Mouse (Mus musculus) midbrain, embryonic 16.5 days (tissue): ENCODE data around the gene Cemip. TPM values are rescaled to one million over a fixed set of nuclear protein-coding genes. Genes with fewer than 3 reads are reported as not detected.

Source experiments
- ATAC-seq: fragments of 200-750 bp; cut with Nextera tagmentation; 2 replicates; pipeline ENCODE4 v1.8.0; 2017; ENCODE audit warnings: moderate TSS enrichment
- H3K27ac ChIP-seq: fragments of 300-500 bp; sonication (generic); 2 replicates; pipeline ENCODE4 v1.5.1; 2014; ENCODE audit warnings: mild to moderate bottlenecking, low read length, mixed read lengths
- H3K27me3 ChIP-seq: fragments of 300-500 bp; sonication (generic); 2 replicates; pipeline ENCODE4 v1.6.1; 2014; ENCODE audit warnings: low read depth, low read length, mixed read lengths; ENCODE audit not compliant: control insufficient read depth, insufficient read depth
- H3K36me3 ChIP-seq: fragments of 300-500 bp; sonication (generic); 2 replicates; pipeline ENCODE4 v1.6.1; 2014; ENCODE audit warnings: mild to moderate bottlenecking, low read length, moderate library complexity, mixed read lengths; ENCODE audit not compliant: control insufficient read depth, insufficient read depth
- H3K4me1 ChIP-seq: fragments of 300-500 bp; sonication (generic); 2 replicates; pipeline ENCODE4 v1.6.1; 2014; ENCODE audit warnings: mild to moderate bottlenecking, low read length, mixed read lengths; ENCODE audit not compliant: control insufficient read depth, insufficient read depth
- H3K4me2 ChIP-seq: fragments of 300-500 bp; sonication (generic); 2 replicates; pipeline ENCODE4 v1.6.1; 2014; ENCODE audit warnings: mild to moderate bottlenecking, low read length, mixed read lengths
- H3K4me3 ChIP-seq: fragments of 300-500 bp; sonication (generic); 2 replicates; pipeline ENCODE4 v1.5.1; 2014; ENCODE audit warnings: low read depth, mild to moderate bottlenecking, low read length, moderate library complexity, mixed read lengths
- H3K9ac ChIP-seq: fragments of 300-500 bp; sonication (generic); 2 replicates; pipeline ENCODE4 v1.6.1; 2014; ENCODE audit warnings: low read depth, low read length, mixed read lengths
- H3K9me3 ChIP-seq: fragments of 300-500 bp; sonication (generic); replicated peaks from 2 replicates; pipeline ENCODE4 v1.6.1; 2014; ENCODE audit warnings: mild to moderate bottlenecking, low read length, mixed read lengths; ENCODE audit not compliant: control insufficient read depth, poor library complexity, severe bottlenecking
- WGBS: fragments of 180-500 bp; shearing (Covaris S2); extraction: QIAGEN DNeasy Blood & Tissue Kit; methylation state at CpG from one replicate; pipeline ENCODE4 v1.1.7; 2014; 5-methylcytosine and 5-hydroxymethylcytosine counted together
- polyA plus RNA-seq: library from polyadenylated mRNA; unstranded; fragments of >200 nt; fragmentation: Nextera tagmentation; extraction: Ambion mirVana; gene quantifications from 2 replicates; pipeline ENCODE4 v1.2.1, GENCODE M21; 2015

Cemip gene
- polyA plus RNA-seq, 1 experiment from 2014 or later: 0.75 TPM

DNA sequence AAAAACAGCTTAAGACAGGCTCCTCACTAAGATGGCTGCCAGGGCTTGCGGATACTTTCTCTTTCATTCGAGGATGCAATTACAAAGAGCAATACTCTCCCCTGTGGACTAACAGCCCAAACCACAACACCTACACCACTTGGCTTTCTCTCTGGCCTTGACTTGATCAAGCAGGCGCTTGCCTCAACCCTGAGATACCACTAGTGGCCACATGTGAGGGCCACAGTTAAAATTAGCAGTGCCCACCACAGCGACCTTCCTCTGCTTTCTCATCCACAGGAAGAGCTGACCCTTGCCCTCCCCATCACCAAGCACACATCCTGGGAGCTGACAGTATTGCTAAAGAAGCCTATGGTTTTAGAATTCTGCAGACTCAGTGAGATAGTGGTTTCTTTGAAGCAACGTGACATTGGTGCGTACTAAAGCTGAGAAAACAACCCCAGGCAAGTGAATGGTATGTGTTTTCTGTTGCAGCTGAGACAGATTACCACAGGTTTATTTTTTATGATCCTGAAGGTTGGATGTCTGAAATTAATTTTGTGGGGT is 109.8 kb downstream of the Cemip start:
- no peak for ATAC-seq
- H3K4me3 ChIP-seq: no peak overlapping the region
- no peak overlapping the region for H3K4me2 ChIP-seq
- no peak overlapping the region for H3K9ac ChIP-seq
- no peaks in the 10 kb centered on the region for H3K4me1 ChIP-seq
- 81% methylated on average over 6 of the region's 6 CpGs for WGBS
- H3K36me3 ChIP-seq: no peaks in the 10 kb centered on the region
- no peaks in the 10 kb centered on the region for H3K9me3 ChIP-seq
- H3K27ac ChIP-seq: no peak overlapping the region
- H3K27me3 ChIP-seq: no peaks in the 10 kb centered on the region

DNA sequence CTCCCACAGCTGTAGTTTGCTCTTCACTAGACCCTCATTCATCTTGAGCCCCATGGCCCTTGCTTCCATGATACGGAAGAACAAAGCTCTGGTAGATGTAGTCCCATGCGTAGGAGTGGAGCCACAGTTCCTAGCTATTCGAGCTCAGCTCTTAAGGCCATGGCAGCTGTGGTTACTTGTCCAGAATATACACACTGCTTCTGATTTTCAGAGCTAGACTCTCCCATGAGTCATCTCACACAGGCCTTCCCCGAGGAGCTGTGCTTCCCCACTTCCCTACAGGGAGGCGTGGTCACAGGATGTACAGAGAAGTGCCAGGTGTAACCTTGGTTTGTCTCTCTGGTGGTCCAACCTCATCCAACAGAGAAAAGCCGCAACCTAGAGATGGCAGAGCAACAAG is 111.0 kb downstream of the Cemip start:
- ATAC-seq: no peak
- H3K4me1 ChIP-seq: no peaks in the 10 kb centered on the region
- H3K4me2 ChIP-seq: no peak overlapping the region
- no peak overlapping the region for H3K27ac ChIP-seq
- no peaks in the 10 kb centered on the region for H3K36me3 ChIP-seq
- no peak overlapping the region for H3K4me3 ChIP-seq
- H3K9me3 ChIP-seq: no peaks in the 10 kb centered on the region
- 89% methylated on average over 6 of the region's 6 CpGs for WGBS
- no peaks in the 10 kb centered on the region for H3K27me3 ChIP-seq
- no peak overlapping the region for H3K9ac ChIP-seq

- H3K9ac ChIP-seq: no peak overlapping the region
- no peaks in the 10 kb centered on the region for H3K4me1 ChIP-seq
- 74% methylated on average over 7 of the region's 7 CpGs for WGBS
- H3K9me3 ChIP-seq: no peaks in the 10 kb centered on the region
- H3K4me3 ChIP-seq: no peak overlapping the region
- H3K36me3 ChIP-seq: no peaks in the 10 kb centered on the region
- no peak for ATAC-seq
- H3K4me2 ChIP-seq: no peak overlapping the region
- H3K27me3 ChIP-seq: no peaks in the 10 kb centered on the region
- no peak overlapping the region for H3K27ac ChIP-seq
Measured at GRCm38 (mm10) chr7:83972485-83972884, 113.8 kb downstream of the Cemip start.

DNA sequence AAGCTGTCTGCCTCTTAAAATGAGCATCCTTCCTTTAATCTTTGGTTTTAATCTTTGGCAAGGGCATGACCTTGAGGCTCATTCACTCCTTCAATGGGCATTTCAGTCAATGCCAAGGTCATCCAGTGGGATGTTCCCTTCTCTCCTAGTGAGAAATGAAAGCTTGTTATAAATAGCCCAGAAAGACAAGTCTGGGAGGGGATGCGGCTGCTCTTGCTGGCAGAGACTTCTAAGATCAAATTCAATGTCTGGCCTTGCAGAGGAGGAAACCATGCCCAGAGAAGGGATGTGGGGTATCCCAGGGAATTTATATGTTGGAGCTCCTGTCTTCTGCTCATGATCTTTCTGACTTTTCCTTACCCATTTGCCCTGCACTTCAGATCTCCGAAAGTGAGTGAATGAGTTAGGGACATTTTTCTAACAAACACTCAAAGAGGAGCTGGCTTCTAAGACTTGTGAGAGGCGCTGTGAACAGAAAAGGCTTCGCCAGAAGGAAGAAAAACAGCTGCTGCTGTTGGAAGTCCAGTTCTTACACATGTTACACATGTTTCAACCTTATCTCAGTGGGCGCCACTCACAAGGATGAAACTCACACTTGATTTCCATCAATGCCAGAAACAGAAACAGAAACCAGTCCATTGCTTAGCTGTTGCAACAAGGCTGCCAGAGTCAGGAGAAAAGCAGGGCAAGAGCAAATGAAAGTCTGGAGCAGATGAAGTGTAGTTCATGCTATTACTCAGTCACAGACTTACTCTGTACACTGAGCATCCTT is 120.1 kb downstream of the Cemip start:
- H3K36me3 ChIP-seq: no peaks in the 10 kb centered on the region
- no peak for ATAC-seq
- no peak overlapping the region for H3K9ac ChIP-seq
- H3K4me3 ChIP-seq: no peak overlapping the region
- no peaks in the 10 kb centered on the region for H3K9me3 ChIP-seq
- no peaks in the 10 kb centered on the region for H3K4me1 ChIP-seq
- H3K27me3 ChIP-seq: no peaks in the 10 kb centered on the region
- WGBS: 86% methylated on average over 5 of the region's 5 CpGs
- no peak overlapping the region for H3K4me2 ChIP-seq
- H3K27ac ChIP-seq: no peak overlapping the region

DNA sequence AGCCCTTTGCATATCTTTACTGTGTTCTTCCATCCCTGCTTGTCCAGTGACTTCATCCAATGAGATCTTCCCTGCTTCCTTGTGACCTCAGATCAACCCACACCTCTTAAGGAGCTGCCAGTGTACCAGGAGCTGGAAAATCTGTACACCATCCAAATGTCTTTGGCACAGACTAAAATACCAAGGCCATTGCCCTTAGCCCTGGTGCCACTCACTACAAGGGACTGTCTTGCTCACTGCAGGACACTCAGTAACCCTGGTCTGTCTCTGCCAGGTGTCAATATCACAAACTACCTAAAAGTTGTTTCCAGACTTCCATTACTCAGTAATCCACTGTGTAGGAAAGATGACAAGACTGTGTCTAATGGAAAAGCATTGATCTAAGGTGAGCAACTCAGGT is 121.1 kb downstream of the Cemip start:
- no peak overlapping the region for H3K4me2 ChIP-seq
- no peak overlapping the region for H3K9ac ChIP-seq
- no peaks in the 10 kb centered on the region for H3K36me3 ChIP-seq
- no peaks in the 10 kb centered on the region for H3K9me3 ChIP-seq
- no peak for ATAC-seq
- H3K27me3 ChIP-seq: no peaks in the 10 kb centered on the region
- H3K4me1 ChIP-seq: no peaks in the 10 kb centered on the region
- no peak overlapping the region for H3K27ac ChIP-seq
- no peak overlapping the region for H3K4me3 ChIP-seq

GRCm38 (mm10) chr7:83952511-83952910 is 133.8 kb downstream of the Cemip start:
- H3K9ac ChIP-seq: no peak overlapping the region
- no peak overlapping the region for H3K27ac ChIP-seq
- no peaks in the 10 kb centered on the region for H3K27me3 ChIP-seq
- 88% methylated on average over 9 of the region's 9 CpGs for WGBS
- no peaks in the 10 kb centered on the region for H3K4me1 ChIP-seq
- ATAC-seq: no peak
- H3K36me3 ChIP-seq: no peaks in the 10 kb centered on the region
- H3K4me2 ChIP-seq: no peak overlapping the region
- H3K4me3 ChIP-seq: no peak overlapping the region
- no peaks in the 10 kb centered on the region for H3K9me3 ChIP-seq

- no peak overlapping the region for H3K4me3 ChIP-seq
- no peaks in the 10 kb centered on the region for H3K9me3 ChIP-seq
- no peak overlapping the region for H3K9ac ChIP-seq
- no peak overlapping the region for H3K4me2 ChIP-seq
- H3K36me3 ChIP-seq: no peaks in the 10 kb centered on the region
- H3K27me3 ChIP-seq: no peaks in the 10 kb centered on the region
- WGBS: 95% methylated on average over 14 of the region's 14 CpGs
- H3K4me1 ChIP-seq: no peaks in the 10 kb centered on the region
- no peak for ATAC-seq
- H3K27ac ChIP-seq: no peak overlapping the region
Measured at GRCm38 (mm10) chr7:83951327-83951726, 135.0 kb downstream of the Cemip start.

GRCm38 (mm10) chr7:83949662-83950061 is 136.6 kb downstream of the Cemip start:
- no peak overlapping the region for H3K27ac ChIP-seq
- no peak overlapping the region for H3K4me2 ChIP-seq
- no peaks in the 10 kb centered on the region for H3K4me1 ChIP-seq
- no peak for ATAC-seq
- H3K9me3 ChIP-seq: no peaks in the 10 kb centered on the region
- no peak overlapping the region for H3K4me3 ChIP-seq
- no peak overlapping the region for H3K9ac ChIP-seq
- no peaks in the 10 kb centered on the region for H3K36me3 ChIP-seq
- 41% methylated on average over 6 of the region's 6 CpGs for WGBS
- H3K27me3 ChIP-seq: no peaks in the 10 kb centered on the region

- WGBS: 75% methylated on average over 7 of the region's 7 CpGs
- Histone ChIP-seq H3K36me3 (no peaks in the 10 kb centered on the region), H3K27me3 (no peaks in the 10 kb centered on the region), H3K27ac (no peak overlapping the region), H3K9ac (no peak overlapping the region), H3K4me3 (no peak overlapping the region), H3K9me3 (no peaks in the 10 kb centered on the region), H3K4me1 (no peaks in the 10 kb centered on the region), H3K4me2 (no peak overlapping the region)
- no peak for ATAC-seq
Measured at GRCm38 (mm10) chr7:83948743-83949142, 137.6 kb downstream of the Cemip start.
